Mouse (Mus musculus): Measurements from ENCODE around the gene Rnf215.

Rnf215 gene

DNA sequence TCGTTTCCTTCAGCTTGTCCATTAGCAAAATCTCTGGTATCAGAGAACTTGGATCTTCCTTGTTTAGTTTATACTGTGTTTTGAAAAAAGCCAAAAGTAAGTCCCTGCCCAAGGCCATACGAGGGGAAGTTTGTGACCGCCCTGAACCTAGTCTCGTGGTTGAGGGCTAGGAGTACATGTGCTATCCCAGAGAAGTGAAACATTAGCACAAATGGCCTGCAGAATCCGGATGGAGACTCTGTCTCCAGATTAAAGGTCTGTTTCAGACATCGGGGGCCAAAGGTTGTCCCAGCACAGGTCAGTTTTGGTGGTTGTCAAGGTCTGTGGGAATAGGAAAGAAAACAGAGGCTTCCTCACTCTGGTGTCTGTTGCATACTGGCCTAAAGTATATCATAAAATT is 54.2 kb downstream of the Rnf215 start:
- DNase-seq (ENCODE audit: low read depth, low spot score) = no peak

DNA sequence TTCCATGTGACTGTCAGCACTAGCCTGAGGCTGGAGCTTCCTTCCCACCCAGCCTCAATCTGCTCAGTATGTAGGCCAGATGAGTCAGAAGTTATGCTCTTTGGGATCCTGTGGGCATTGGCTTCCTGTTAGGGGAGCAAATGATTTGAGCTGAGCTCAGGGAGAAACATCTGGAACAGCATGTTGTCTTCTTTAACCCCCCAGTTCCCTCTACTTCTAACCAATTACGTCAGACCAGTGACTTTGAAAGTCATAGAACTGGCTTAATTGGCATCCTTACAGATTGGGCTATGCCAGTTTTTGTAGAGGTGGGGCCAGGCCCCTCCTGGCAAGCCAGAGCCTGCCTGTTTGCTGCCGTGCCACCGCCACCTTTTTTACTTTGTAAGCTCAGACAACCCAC is 55.7 kb downstream of the Rnf215 start:
- no peak for DNase-seq (ENCODE audit: low read depth, low spot score)
